In genomic region chr7:132812619-132813415, GRCm38 (mm10) we compare ENCODE assay signal across 8 mouse cellular contexts. TPM values are rescaled to one million over a fixed set of nuclear protein-coding genes. Genes with fewer than 3 reads are reported as not detected.
A peak's percentile ranks its signal among the peaks of the same experiment; 100 is the strongest.
DNase-seq lines count a peak whose midpoint lies in the region; ATAC-seq and TF ChIP-seq lines count a peak whose summit lies in the region.

No protein-coding gene starts in this region.

- peaks cover 87% of the 10 kb centered on the region for H3K4me1 ChIP-seq in forebrain, embryonic 10.5 days
- H3K4me1 ChIP-seq in limb, embryonic 12.5 days (replicated peaks): peaks cover 71% of the 10 kb centered on the region
- H3K4me1 ChIP-seq in midbrain, embryonic 10.5 days: peaks cover 87% of the 10 kb centered on the region

- ATAC-seq in hematopoietic stem cell, adult 5-6 weeks (replicated peaks in 1 of 2; ENCODE audit: insufficient read depth in 1 of 2, low FRiP score in 2 of 2, low TSS enrichment in 1 of 2, low read depth in 1 of 2, poor library complexity in 2 of 2, severe bottlenecking in 2 of 2): peak; percentile 32 to 62
- ATAC-seq in limb, embryonic 12.5 days (ENCODE audit: insufficient number of reproducible peaks, insufficient read depth, low FRiP score, low TSS enrichment, low read depth): no peak

- TF ChIP-seq POLR2A in brain, embryonic 14.5 days (IDR thresholded peaks at IDR 0.05; ENCODE audit: borderline replicate concordance, extremely low read depth, insufficient read depth, insufficient read length, poor library complexity, severe bottlenecking): peak; percentile 8; the same call in 1 of the 2 replicates

- under 1% methylated on average over 59 of the region's 59 CpGs for WGBS in forebrain, embryonic 10.5 days
- under 1% methylated on average over 58 of the region's 59 CpGs for WGBS in limb, embryonic 12.5 days
- under 1% methylated on average over 59 of the region's 59 CpGs for WGBS in midbrain, embryonic 10.5 days

- no peaks in the 10 kb centered on the region for H3K36me3 ChIP-seq in forebrain, embryonic 10.5 days (replicated peaks)
- H3K36me3 ChIP-seq in limb, embryonic 12.5 days: no peaks in the 10 kb centered on the region
- no peaks in the 10 kb centered on the region for H3K36me3 ChIP-seq in midbrain, embryonic 10.5 days

- peak in 1 of 2 experiments; percentile 52 for DNase-seq in layer of hippocampus, adult 2 months (ENCODE audit: low spot score in 2 of 2)
- DNase-seq in layer of hippocampus, adult 8-10 months (ENCODE audit: low spot score in 2 of 2): no peak
- DNase-seq in brain, embryonic 14.5 days (ENCODE audit: low read depth): peak; percentile 75
- DNase-seq in forebrain, embryonic 10.5 days (ENCODE audit: extremely low spot score, low spot score): peak; percentile 73
- peak; percentile 76 for DNase-seq in midbrain, embryonic 10.5 days (ENCODE audit: low spot score)
- DNase-seq in spleen, postnatal 4 days (ENCODE audit: low spot score in 2 of 2): peak; percentile 67 to 86

- peak overlapping the region; percentile 93 for H3K27ac ChIP-seq in layer of hippocampus, adult 2 months
- H3K27ac ChIP-seq in forebrain, embryonic 10.5 days: peak overlapping the region; percentile 94
- peak overlapping the region; percentile 96 for H3K27ac ChIP-seq in limb, embryonic 12.5 days
- H3K27ac ChIP-seq in midbrain, embryonic 10.5 days (replicated peaks): peak overlapping the region; percentile 92

- peak overlapping the region; percentile 83 for H3K4me2 ChIP-seq in limb, embryonic 12.5 days

- H3K9me3 ChIP-seq in forebrain, embryonic 10.5 days: no peaks in the 10 kb centered on the region
- no peaks in the 10 kb centered on the region for H3K9me3 ChIP-seq in limb, embryonic 12.5 days
- no peaks in the 10 kb centered on the region for H3K9me3 ChIP-seq in midbrain, embryonic 10.5 days (replicated peaks)

- no peak for TF ChIP-seq CTCF in layer of hippocampus, adult 2 months (conservative IDR thresholded peaks at IDR 0.05)
- no peak for TF ChIP-seq CTCF in brain, embryonic 14.5 days (IDR thresholded peaks at IDR 0.05; ENCODE audit: borderline replicate concordance, extremely low read depth, insufficient read depth, insufficient read length)

- peak overlapping the region; percentile 91 for H3K9ac ChIP-seq in limb, embryonic 12.5 days (replicated peaks)

- H3K27me3 ChIP-seq in forebrain, embryonic 10.5 days (ENCODE audit: poor library complexity, severe bottlenecking): no peaks in the 10 kb centered on the region
- no peaks in the 10 kb centered on the region for H3K27me3 ChIP-seq in limb, embryonic 12.5 days
- no peaks in the 10 kb centered on the region for H3K27me3 ChIP-seq in midbrain, embryonic 10.5 days (ENCODE audit: low read depth, poor library complexity, severe bottlenecking)

- H3K4me3 ChIP-seq in layer of hippocampus, adult 2 months: peak overlapping the region; percentile 84
- peak overlapping the region; percentile 75 for H3K4me3 ChIP-seq in forebrain, embryonic 10.5 days
- H3K4me3 ChIP-seq in limb, embryonic 12.5 days (replicated peaks): peak overlapping the region; percentile 73
- peak overlapping the region; percentile 75 for H3K4me3 ChIP-seq in midbrain, embryonic 10.5 days

RNA-seq across cellular contexts. Expression of gene Fam53b, which starts 0.9 kb away (rescaled TPM):
- total RNA-seq in layer of hippocampus, adult 2 months (2021): 10 to 100 TPM; 42.3 to 54.8 TPM
- 10 to 100 TPM; 48.8 to 61.1 (median 54.6) TPM for total RNA-seq in layer of hippocampus, adult 8-10 months (2022)
- polyA plus RNA-seq in brain, embryonic 14.5 days (2012; rRNA removed): 14.8 and 16.1 TPM in 2 replicates
- polyA plus RNA-seq in forebrain, embryonic 10.5 days (2016; fragmentation: Nextera tagmentation; extraction: Ambion mirVana): 39.4 and 39.5 TPM in 2 replicates
- 12.9 and 15.6 TPM in 2 replicates for total RNA-seq in hematopoietic stem cell, adult 5-6 weeks (2017)
- polyA plus RNA-seq in limb, embryonic 12.5 days (2016; fragmentation: Nextera tagmentation; extraction: Ambion mirVana): 27.7 and 29.8 TPM in 2 replicates
- polyA plus RNA-seq in midbrain, embryonic 10.5 days (2016; fragmentation: Nextera tagmentation; extraction: Ambion mirVana): 23.1 and 25.0 TPM in 2 replicates

RNA-seq across cellular contexts. Expression of gene Eef1akmt2, which starts 39.7 kb away (rescaled TPM):
- total RNA-seq in layer of hippocampus, adult 2 months (2021): 10 to 100 TPM; 35.8 to 38.6 TPM
- 10 to 100 TPM; 29.3 to 36.5 (median 35.4) TPM for total RNA-seq in layer of hippocampus, adult 8-10 months (2022)
- 54.4 and 61.7 TPM in 2 replicates for polyA plus RNA-seq in brain, embryonic 14.5 days (2012; rRNA removed)
- polyA plus RNA-seq in forebrain, embryonic 10.5 days (2016; fragmentation: Nextera tagmentation; extraction: Ambion mirVana): 76.8 and 80.9 TPM in 2 replicates
- 68.4 and 86.3 TPM in 2 replicates for total RNA-seq in hematopoietic stem cell, adult 5-6 weeks (2017)
- polyA plus RNA-seq in limb, embryonic 12.5 days (2016; fragmentation: Nextera tagmentation; extraction: Ambion mirVana): 78.1 and 80.3 TPM in 2 replicates
- polyA plus RNA-seq in midbrain, embryonic 10.5 days (2016; fragmentation: Nextera tagmentation; extraction: Ambion mirVana): 80.7 and 82.0 TPM in 2 replicates

RNA-seq across cellular contexts. Expression of gene Abraxas2, which starts 46.2 kb away (rescaled TPM):
- total RNA-seq in layer of hippocampus, adult 2 months (2021): 10 to 100 TPM; 28.8 to 30.3 TPM
- 10 to 100 TPM; 27.3 to 32.3 (median 29.8) TPM for total RNA-seq in layer of hippocampus, adult 8-10 months (2022)
- 23.0 and 26.6 TPM in 2 replicates for polyA plus RNA-seq in brain, embryonic 14.5 days (2012; rRNA removed)
- 32.9 and 33.9 TPM in 2 replicates for polyA plus RNA-seq in forebrain, embryonic 10.5 days (2016; fragmentation: Nextera tagmentation; extraction: Ambion mirVana)
- total RNA-seq in hematopoietic stem cell, adult 5-6 weeks (2017): 45.3 and 56.8 TPM in 2 replicates
- 40.4 and 40.8 TPM in 2 replicates for polyA plus RNA-seq in limb, embryonic 12.5 days (2016; fragmentation: Nextera tagmentation; extraction: Ambion mirVana)
- polyA plus RNA-seq in midbrain, embryonic 10.5 days (2016; fragmentation: Nextera tagmentation; extraction: Ambion mirVana): 36.2 and 36.6 TPM in 2 replicates

Comparison
In these comparisons a context has a peak if more than half of its experiments do, and no peak if none do; other contexts are left out.
1. DNase-seq: peak in brain, embryonic 14.5 days (single experiment), forebrain, embryonic 10.5 days (single experiment), midbrain, embryonic 10.5 days (single experiment) and spleen, postnatal 4 days (2 of 2); none in layer of hippocampus, adult 8-10 months (0 of 2).
2. Peak in every context shown above with its lines, with median percentiles within 50 percentile points of each other: H3K27ac ChIP-seq and H3K4me3 ChIP-seq.